Mouse (Mus musculus) gastrocnemius, adult 18-20 months (tissue): Measurements from ENCODE around the gene Gtf2e1. TPM values are rescaled to one million over a fixed set of nuclear protein-coding genes. Genes with fewer than 3 reads are reported as not detected.

Experiments
- DNase-seq: peaks from one replicate; pipeline ENCODE4 v3.0.0; 2021; ENCODE audit warnings: low spot score
- total RNA-seq, 2 experiments: library from RNA; stranded (reverse); gene quantifications; 2 replicates each; pipeline ENCODE4 v1.2.3; 2021

Gene Gtf2e1
- total RNA-seq, 2 experiments from 2014 or later = 10.6 to 14.4 TPM

DNA sequence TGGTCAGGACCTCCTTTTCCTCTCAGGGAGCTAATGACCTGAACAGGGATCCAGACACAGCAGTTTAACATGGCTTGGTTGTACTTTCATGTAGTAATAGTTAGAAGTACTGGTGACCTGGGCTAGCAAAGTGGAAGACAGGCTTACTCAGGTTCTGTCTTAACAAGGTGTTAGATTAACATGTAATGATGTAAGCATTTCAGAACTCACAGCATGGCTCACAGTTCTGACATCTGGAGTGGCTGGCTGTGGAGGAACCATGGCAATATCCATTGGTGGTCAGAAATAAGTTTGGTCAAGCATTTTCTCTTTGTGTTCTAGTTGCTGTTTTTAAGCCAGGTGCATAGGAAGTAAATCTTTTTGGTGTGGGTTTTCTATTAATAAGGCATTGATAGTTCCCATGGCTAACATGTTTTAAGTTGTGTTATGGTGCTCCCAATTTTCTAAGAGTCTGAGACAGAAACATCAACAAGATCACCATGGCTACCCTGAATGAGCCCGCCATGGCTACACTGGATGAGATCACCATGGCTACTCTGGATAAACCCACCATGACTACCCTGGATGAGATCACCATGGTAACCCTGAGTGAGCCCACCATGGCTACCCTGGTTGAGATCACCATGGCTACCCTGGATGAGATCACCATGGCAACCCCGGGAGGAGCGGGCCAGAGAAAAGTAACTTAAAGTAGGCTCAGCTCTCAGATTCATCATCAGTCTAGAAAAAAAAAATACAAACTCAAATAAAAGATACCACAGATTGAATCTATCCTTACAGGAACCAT, 52.6 kb downstream of the Gtf2e1 start:
- no peak for DNase-seq

GRCm38 (mm10) chr16:37478311-37479291, 61.0 kb downstream of the Gtf2e1 start:
- no peak for DNase-seq

GRCm38 (mm10) chr16:37472620-37473312, 66.8 kb downstream of the Gtf2e1 start:
- peak; percentile 2 for DNase-seq

DNA sequence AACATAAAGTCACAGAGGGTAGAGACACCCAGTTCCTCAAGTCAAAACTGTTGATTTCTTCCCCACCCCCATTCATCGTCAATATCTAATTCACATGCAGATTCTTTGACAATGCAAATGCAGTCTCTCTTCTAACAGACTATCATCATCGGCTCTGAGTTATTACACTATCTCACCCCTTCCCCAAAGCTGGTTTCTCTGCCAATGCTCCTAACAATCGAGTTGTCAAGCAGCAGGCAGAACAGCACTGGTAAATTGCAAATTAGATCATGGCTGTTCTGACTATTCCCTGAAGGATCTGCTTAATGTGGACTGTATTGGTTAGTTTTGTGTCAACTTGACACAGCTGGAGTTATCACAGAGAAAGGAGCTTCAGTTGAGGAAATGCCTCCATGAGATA, 70.0 kb downstream of the Gtf2e1 start:
- no peak for DNase-seq

DNA sequence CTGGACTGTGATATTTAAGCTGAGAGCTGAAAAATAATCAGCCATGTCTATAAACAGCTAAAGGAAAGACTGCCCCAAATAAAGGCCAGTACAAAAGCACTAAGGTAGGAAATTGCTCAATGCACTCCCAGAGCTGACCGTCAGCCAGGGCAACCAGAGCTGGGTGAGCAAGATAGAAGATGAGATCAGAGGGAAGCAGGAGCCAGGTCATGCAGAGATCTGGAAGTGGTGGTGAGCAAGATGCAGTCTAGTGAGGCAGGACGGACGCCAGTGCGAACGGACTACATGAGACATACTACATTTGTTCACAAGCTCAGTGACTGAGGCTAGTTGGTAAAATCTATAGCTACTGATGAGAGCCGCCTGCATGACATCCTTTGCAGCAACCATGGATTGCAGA, 75.6 kb downstream of the Gtf2e1 start:
- DNase-seq = no peak

- DNase-seq = no peak
These were observed 76.7 kb downstream of the Gtf2e1 start for GRCm38 (mm10) chr16:37462886-37463285.

DNA sequence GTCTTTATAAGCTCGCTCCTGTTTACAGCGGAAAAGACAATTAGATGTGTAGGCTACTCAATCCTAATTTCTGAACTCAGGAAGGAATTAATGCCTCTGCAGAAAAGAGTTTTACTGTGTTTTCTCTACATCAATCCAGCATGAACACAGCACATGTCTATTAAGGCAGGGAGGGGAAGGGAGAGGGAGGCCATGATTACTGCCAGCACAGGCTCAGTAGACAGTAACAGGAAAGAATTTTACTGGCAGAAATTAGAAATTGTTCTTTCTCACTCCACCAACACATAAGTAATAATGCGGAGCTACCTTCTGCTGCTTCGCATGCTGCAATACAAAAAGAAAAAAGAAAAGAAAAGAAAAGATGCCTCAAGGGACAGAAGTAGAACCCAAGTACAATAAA, 78.0 kb downstream of the Gtf2e1 start:
- no peak for DNase-seq

Other genes with a start within 250 kb of the Gtf2e1 start
- gene Stxbp5l, start 154.8 kb downstream of the Gtf2e1 start, total RNA-seq = under 1 TPM in 1 of 2 experiments, not detected in 1; 0.09 TPM
- 1 to 10 TPM; 6.8 to 8.6 TPM for gene Rabl3, start 96 bp upstream of the Gtf2e1 start, total RNA-seq
- under 1 TPM; 0.43 to 0.57 TPM for gene Hgd, start 40.4 kb upstream of the Gtf2e1 start, total RNA-seq
- 100 to 1,000 TPM; 198 to 200 TPM for gene Ndufb4, start 114.7 kb upstream of the Gtf2e1 start, total RNA-seq
- gene Fstl1, start 237.1 kb upstream of the Gtf2e1 start, total RNA-seq = 10 to 100 TPM; 25.3 to 36.5 TPM